Mouse (Mus musculus) frontal cortex, postnatal 25 days (tissue): ENCODE data around the gene Hlx.

Experiments used
- DNase-seq, 2 experiments: peaks; one replicate each; pipeline ENCODE4 v3.0.0; 2022; ENCODE audit warnings: low spot score in 2 of 2

Gene Hlx

DNA sequence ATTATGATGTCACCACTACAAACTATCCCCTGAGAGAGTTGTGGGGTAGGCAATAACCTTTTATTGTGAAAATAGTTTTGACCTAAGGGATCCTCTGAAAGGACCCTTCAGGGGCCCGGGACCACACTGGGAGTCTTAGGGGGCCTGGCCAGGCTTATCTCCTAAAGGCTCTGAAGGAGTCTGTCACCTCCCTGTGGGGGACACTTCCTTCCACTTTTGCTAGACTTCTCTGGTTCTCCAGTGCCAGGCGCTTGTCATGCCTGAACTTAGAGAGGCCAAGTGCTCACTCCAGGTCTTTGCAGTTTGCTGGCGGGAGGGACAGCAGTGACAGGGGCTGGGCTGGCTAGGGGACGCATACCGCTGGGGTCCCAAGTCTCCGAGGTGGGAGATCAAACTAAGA, 16.3 kb downstream of the Hlx start:
- DNase-seq, result no peak

DNA sequence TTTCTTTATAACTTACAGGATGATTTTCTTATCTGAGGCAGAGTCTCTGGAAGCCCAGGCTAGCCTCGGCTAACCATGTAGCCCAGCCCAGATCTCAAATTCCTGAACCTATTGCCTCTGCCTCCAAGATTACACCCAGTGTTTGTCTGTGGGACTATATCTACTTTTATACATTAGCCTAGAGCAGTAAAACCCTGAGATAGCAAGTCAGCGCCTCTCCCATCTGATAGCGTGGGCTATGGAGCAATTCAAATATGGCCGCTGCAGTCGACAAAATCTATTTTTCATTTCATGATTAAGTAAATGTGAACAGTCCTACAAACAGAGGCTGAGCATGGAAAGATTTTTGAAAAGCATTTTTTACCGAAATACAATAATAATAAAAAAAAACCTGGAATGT, 16.7 kb downstream of the Hlx start:
- no peak for DNase-seq

DNA sequence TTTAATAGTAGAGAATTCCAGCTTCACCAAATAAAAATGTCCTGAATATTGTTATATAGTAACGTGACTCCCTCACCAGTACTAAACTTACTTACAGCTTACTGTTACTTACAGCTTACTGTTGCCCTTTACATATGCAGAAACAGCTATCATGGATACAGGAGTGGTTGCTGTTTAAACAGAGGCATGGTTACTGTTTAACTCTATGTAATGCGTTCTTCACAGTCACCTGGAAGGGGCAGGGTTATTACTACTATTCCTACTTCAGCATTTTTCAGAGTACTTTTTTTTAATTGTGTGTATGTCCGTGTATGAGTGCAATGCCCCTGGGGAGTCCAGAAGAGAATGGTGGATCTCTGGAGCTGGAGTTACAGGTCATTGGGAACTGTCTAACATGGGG, 17.9 kb downstream of the Hlx start:
- DNase-seq, result no peak

DNA sequence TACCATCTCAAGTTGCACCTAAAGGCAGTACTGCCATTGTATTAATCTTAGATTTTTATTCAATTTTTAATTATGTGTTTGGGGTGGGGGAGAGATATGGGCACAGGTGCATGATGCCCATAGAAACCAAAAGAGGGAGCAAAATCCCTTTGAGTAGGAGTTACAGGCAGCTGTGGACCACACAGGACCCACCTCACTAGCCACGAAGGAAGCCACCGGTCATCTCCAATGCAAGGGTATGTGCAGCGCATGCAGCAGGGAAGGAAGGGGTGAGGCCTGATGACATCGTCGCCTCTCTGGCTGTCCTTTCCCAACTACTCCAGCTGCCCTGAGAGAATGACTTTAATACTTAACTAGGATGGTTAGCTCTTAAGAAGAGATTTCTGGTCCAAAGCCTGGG, 18.7 kb downstream of the Hlx start:
- DNase-seq, result no peak

DNA sequence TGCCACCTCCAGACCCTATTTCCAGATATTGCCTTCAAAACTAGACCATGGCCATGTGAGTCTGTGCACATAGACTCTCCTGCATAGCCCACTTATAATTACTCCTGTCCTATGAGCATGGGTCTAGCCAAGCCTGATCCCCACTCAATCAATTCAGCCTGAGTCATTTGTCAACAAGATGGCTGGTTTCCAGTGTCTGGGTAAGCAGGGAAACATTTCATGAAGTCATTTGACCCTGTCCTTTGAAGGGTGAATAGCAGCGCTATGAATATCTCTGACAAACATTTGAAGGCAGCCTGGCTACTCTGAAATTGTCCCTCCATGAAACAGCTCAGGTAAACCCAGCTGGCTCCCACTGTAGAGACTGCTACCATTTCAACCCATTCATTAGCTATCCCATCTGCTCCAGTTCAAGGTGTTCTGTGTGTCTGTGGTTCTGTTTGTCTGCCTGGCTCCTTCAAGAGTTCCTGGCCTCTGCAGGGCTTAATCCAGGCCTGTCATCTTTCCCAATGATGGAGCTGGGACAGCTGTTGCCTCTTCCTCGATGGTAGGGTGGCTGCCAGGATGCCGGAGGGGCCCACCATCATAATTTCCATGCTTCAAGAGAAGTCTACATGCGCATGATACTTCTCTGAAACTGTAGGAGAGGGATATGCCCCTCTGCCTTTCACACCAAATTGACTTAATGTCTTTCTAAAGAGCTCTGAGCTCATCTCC, 24.7 kb downstream of the Hlx start:
- no peak for DNase-seq

DNA sequence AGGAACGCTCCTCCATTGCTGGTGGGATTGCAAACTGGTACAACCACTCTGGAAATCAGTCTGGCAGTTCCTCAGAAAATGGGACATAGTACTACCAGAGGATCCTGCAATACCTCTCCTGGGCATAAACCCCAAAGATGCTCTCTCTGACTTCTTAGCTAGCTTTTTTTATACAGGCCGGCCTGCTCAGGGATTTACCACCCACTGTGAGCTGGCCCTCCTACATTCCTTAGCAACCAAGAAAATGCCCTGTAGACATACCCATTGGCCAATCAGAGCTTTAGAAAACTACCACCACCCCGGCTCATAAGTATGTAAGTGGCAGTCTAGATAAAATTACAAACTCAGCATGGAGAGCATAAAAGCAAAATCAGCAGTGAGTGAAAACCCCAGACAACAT, 27.5 kb downstream of the Hlx start:
- DNase-seq, result no peak

DNA sequence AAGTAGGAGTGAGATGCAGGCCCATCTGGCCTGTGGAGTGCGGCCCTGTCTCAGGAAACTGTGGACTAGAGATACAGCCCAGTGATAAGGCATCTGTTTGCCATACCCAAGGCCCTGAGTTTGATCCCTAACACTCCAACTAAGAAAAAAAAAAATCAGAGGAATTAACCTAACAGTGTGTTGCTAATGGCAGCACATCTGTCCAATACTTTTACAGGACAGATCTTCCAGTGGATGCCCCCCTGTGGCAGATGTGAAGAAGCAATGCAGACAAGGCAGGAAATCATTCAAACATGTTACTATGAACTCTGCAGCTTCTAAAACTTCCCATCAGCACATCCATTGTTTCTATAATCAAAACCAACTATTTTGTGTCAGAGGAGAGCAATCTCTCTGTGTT, 33.1 kb downstream of the Hlx start:
- DNase-seq, result no peak

DNA sequence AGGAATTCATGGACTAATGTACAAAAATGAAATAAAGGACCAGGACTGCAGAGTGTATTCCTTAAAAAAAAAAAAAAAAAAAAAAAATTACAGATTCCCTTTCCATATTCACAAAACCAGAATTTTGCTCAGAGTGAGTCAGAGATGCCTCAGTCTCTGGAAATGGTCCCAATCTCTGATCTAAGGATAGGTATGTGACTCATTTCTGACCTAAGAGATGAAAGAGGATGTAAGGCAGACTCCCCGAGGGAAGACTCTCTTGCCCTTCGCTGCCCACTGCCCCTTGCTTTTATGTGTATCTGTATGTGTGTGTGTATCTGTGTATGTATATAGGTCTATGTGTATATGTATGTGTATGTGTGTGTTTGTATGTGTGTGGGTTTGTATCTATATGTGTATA, 37.0 kb downstream of the Hlx start:
- no peak for DNase-seq

DNA sequence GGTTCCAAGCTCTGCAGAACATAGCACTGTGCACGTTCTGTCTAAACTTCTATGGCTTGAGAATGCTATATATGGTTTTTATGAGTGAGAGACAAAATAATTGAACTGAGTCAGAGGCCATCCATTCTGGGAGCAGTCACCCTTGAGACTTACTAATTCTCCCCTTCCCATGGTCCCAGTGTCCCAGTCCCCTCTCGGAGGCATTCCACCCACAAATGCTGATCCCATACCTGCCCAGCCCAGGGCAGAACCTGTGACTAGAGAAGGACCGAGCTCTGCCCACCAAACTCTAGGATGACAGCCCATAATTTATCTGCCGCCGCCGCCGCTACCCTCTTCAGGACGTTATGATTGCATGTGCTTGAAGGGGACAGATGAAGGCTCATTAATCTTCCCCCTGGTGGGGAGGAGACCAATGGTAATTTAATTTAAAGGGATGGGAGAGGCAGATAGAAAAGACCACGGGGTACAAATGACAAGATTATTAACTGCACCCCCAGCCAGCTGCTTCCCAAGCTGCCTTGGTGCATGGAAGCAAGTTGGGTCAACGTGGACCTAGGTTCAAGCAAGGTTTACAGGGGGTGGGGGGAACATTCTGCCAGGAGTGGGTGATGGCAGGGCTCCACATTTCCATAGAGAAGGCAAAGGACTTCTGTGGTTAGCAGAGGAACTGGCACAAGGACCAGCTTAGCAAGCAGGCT, 40.1 kb downstream of the Hlx start:
- no peak for DNase-seq

DNA sequence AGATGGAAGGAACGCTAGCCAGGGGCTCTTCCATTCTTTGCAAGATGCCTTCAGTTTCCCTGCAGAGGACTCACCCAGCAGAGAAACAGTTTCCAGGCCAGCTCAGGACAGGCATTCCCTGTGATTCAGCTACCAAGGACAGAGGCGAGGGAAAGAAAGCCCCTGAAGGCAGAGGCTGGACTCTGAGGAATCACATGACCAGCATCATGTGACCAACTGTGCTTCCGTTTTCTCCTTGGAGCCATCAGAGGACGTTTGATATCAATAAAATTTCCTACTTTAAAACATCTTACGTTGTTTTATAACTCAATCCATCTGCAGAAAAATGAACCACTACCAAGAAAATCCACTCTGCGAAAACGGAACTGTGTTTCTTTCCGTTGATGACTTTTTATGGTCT, 41.2 kb downstream of the Hlx start:
- DNase-seq, result no peak

DNA sequence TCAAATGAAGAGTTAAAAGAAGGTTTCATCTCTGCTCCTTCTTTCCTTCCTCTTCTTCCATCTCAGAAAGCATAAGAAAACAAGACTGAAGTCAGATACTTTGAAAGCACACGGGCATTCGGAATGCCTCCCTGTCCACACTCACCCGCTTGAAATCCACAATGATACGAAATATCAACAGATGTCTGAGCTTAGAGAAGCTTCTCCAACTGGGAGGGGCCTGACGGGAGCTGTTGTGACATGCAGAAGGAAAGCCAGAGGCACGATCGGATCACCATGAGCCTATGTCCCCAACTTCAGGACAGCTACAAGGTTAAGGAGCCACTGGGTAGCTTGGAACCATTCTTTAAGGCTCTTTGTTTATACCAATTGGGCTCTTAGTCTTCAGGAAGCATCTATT, 44.4 kb downstream of the Hlx start:
- DNase-seq, result no peak

DNA sequence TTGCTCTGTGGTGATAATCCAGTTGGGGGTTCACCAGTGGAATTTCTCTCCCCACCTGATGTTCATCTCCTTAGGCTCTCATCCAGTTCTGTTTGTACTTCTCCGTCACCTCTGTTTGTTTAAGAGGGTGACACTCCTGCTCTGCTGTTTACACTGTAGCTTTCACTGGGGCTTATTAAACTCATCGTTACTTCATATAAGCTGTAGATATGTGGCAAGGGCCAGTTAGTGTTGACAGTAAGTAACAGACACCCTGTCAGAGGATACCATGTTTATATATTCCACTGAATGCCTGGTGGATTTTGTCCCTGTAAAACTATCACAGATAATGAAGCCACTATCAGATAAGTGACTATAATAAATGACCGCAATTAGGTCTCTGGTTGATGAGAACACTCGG, 44.9 kb downstream of the Hlx start:
- no peak for DNase-seq

DNA sequence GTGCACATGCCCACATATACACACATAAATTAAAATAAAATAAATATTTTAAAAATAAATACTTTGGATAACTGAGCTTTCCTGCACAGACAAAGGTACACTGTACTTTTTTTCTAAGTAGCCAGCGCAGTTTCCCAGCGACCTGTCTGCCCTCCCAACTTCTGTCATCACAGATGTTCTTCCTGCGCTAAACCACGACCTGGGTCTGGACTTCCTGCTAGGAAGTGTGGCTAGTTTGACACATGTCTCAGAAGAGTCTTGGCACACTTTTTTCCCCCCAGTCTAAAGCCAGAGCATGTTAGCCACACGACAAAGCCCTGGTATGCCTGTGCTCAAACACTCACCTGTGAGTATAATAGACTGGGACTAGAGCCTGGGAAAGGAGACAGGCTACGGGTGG, 48.9 kb downstream of the Hlx start:
- DNase-seq, result no peak

DNA sequence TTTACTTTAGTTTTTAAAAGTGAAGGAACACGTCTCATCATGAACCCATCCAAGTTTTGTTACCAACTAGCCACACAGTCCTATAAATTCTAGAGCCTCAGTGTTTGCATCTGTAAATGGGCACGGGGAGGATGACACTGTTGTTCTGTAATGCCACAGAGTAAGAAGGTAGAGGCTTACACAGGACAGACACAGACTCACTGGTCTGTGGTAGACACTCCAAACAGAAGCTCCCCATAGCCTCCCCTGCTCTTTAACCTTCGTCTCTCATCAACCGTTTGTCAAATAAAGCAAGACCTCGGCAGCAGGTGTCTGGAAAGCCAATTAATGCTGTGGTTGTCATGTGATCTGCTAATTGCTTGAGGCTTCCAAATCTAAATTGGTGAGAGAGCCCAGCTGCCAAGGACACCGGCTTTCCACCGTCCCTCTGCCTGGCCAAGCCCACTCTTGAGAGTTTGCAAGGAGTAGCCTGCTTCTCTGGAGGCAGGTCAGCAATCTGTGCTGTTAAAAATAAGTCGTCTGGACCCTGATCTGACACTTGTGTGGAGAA, 52.9 kb downstream of the Hlx start:
- DNase-seq, result no peak

DNA sequence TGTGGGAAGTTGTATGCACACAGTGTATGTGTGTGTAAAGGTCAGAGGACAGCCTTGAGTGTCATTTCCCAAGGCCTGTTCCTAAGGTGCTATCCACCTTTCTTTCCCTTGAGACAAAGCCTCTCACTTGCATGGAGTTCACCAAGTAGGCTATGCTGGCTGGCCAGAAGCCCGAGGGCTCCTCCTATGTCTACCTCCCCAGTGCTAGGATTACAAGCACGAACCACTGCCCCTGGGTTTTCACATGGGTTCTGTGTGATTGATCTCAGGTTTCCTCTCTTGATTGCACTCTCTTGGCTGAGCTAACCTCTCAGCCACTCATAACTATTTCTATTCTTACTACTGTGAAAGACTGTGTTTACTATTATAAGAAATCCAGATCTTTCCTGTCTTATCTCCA, 54.8 kb downstream of the Hlx start:
- DNase-seq, result no peak
